Mouse (Mus musculus) heart, postnatal 4 days (tissue): ENCODE measurements around the gene Snip1. TPM values are rescaled to one million over a fixed set of nuclear protein-coding genes. Genes with fewer than 3 reads are reported as not detected.
A peak's percentile ranks its signal among the peaks of the same experiment; 100 is the strongest.

Source experiments
- DNase-seq: peaks from one replicate; pipeline ENCODE4 v3.0.0; 2021
- total RNA-seq, 2 experiments: library from RNA; stranded (reverse); gene quantifications; 2 replicates each; pipeline ENCODE4 v1.2.3; 2021

Gene Snip1
- total RNA-seq, 2 experiments from 2014 or later: 11.6 to 13.7 TPM

DNA sequence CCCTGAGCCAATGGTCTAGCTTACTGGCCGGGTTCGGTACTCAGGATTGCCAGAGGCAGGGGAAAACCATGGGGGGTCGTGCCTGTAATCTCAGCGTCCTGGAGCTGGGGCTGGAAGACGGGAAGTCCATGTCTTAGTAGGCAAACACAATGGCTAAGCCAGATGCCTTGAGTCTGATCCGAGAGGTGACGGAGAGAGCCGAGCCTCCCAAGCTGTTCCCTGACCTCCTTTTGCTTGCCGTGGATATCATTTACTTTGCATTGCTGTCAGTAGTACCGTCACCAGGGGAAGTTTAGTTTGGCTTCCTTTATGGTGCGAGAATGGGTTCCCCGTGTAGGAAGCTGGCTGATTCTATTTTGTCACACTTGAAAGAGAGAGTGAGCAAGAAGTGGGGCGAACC, 34.9 kb downstream of the Snip1 start:
- DNase-seq: no peak

DNA sequence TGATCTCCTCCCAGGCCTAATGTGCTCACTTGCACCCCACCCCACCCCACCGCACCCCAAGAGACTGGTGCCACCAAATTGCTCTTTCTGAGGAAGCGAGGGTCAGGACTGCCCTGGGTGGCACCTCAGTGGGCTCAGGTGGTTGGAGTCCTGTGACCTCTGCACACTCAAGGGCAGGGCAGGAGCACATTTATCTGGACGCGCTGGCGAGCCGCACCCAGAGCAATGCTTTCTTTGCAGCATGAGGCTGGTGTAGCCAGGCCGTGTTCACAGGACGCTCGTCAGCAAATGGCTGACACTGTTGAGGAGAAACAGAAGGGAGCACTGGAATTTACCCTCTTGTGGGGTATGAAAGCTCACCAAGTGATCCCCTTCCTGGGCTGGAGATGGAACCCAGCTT, 38.9 kb downstream of the Snip1 start:
- DNase-seq: no peak

DNA sequence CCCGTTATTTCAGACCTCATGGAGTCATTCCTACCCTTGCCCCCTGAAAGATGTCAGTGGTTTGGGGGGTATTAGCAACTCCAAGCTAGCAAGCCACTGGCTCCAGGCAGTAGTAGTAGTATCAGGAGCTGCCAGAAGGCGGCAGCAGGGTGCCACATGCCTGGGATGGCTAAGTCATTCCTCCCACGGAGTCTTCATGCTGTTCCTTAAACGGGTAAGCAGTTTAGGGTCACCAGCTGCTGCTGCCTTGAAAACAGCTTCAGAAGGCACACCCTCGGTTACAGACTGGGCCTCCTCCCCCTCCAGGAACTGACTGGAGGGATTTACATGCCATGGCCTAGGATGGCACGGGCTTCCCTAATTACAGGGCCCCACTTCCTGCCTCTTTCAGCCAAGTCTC, 48.2 kb downstream of the Snip1 start:
- DNase-seq: peak; percentile 89

DNA sequence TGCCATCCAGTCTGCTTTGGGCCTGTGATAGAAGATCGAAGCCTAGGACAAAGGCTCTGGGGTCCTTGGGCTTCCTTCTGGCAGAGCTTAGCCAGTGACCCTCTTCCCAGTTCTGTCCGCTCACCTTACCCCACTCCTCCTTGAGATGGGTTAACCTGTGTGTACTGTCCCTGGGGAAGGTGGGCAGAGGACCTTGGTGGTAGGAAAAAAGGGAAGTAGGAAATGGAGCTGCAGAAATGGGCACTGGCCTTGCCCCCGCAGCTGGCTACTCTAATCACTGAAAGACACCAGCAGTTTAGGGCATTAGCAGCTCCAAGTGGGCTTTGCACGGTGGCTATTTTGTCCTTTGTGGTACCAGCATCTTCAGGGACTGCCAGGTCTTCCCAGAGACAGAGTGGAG, 48.6 kb downstream of the Snip1 start:
- no peak for DNase-seq

DNA sequence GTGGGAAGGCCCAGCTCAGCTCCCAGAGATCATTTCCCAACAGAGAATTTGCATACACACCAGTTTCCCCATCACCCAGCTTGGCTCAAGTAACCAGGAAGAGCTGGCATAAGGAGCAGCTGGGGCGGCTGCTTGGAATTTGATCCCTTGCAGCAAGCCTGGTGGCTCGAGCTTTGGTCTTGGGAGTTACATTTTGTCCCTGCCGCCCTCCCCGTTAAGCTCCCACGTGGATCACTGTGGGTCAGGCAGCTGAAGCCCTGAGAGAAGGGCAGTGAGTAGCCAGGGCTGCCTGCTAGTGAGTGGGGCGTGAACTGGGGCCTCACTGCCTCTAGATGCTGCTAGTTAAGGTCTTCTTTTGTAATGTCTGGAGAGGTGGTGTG, 49.2 kb downstream of the Snip1 start:
- no peak for DNase-seq

DNA sequence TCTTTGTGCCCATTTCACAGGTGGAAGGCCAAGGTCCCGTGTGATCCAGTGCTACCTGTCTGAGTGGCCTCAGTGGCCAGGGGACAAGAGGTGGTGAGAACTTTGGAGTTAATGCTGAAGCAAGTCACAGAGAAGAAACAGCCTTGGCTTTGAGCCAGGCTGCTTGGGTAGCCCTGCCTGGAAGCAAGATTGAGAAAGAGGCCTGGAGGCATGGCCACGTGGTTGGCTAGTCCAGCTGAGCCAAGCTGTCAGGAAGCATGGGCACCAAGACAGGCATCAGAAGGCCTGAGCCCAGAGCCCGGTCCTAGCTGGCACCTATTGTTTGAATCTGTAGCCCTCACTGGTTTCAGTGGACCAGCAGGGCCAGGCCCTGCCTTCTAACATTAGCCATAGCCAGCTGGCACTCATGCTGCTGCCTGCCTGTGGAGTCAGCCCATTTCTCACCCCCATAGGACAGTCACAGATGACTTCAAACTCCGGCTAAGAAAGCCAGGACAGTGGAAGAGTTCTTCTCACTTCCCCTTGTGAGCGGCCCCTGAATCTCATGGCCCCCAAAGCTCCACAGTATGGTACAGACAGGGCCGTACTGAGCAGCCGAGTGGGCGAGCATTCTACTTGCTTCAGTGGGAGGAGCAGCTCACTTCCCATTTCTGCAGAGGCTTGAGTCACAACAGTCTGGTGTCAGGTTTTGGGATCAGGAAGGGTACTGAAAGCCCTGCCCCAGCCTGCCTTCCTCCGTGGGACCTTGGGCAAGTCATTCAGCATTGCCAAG, 49.8 kb downstream of the Snip1 start:
- DNase-seq: peak; percentile 44

DNA sequence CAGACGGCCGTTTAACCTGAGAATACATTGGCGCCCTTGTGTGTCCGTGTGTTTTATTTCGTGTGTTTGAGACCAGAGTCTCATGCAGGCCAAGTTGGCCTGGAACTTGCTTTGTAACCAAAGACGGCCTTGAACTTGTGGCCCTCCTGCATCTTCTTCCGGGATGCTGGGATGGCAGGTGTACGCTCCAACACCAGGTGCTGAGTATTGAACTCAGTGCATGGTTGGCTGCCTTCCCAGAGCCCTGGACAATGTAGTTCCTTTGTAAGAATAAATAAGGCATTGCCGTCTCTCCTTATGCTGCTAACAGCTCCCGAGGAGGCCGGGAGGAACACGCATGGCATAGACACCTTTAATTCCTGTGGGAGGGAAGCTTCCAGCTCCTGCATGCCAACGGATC, 50.5 kb downstream of the Snip1 start:
- no peak for DNase-seq

DNA sequence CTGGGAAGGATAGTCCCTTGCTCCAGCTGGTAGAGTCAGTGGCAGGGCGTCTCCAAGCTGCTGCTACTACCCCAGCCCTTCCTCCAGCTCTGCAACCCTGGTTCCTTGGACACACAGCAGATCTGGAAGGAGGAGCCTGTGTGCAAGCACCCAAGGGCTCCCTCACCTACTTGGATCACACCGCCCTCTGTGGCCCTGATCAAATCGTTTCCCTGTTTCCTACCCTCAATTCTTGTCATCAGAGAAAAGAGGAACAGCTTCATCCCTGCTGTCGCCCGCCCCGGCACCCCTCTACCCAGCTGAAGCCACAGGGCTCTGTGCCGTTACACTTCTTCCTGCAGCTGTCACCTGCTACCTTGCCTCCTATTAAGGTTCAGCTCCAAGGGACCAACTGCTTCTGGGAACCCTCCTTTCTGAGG, 51.4 kb downstream of the Snip1 start:
- DNase-seq: no peak

DNA sequence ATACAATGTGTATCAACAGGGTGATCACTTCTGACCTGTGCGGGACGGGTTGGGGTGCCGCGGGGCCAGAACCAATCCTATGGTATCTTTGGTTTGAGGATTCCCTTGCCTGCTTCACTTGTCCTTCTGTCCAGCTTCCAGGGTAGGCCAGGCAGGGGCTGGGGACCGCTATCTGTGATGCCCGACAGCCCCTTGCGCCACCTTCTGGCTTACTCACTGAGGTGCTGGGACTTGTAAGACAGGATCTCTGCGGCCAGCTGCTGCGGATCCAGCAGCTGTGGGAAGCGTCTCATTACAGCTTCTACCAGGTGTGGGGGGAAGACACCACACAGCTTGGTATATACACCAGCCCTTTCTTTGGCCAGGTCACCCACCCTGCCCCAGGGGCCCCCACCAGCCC, 52.6 kb downstream of the Snip1 start:
- DNase-seq: no peak

DNA sequence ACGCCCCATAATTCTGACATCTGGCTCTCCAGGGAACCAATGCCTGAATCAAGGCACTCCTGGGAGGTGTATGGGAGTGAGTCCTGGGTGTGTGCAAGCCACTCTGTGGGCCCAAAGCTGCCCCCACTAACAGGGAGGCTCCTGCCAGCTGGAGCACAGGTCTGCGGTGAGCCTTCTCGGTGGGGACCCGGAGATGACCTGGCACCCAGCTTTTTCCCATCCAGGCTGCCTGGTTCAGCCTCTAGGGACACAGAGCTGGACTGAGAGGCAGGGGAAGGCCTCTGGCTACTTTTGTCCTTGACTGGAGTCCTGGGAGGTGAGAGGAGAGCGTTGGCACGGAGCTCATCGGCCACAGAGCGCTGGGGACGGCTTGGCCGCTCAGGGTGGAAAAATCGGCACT, 53.2 kb downstream of the Snip1 start:
- DNase-seq: no peak

DNA sequence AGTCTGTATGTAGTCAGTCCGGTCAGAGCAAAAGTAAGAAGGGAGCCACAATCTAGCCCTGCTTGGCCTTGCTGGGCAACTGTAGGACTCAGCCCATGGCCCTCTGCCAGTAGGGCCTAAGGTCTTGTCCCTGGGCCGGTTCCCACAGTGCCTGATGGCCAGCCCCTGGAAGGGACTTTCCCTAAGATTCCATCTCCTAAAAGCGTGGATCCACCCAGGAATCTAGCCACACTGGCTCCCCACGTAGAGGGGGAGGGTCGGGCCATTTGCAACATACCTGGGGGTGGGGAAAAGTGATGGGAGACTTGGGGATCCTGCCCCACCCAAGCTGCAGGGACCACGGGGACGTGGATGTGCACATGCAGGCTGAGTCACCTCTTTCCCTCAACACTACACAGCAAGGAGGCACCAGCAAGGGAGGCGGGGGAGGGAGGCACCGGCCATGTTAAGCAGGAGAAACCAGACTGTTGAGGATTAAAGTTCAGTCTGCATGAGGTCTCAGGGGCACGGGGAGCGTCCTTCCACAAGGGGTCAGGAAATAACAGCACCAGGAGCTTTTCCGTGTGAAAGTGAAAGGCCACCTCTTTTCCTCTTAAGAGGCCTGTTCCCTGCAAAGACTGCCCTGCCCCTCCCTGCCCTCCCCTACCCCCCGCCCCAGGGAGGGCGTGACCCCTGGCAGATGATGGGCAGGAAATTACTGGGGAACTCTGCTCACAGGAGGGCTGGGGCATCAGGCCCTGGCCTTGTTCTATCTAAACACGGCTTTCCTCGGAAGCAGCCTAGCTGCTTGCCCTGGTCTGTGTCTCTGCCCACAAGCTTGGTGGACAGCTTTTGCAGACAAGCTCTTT, 56.2 kb downstream of the Snip1 start:
- DNase-seq: peak; percentile 45

DNA sequence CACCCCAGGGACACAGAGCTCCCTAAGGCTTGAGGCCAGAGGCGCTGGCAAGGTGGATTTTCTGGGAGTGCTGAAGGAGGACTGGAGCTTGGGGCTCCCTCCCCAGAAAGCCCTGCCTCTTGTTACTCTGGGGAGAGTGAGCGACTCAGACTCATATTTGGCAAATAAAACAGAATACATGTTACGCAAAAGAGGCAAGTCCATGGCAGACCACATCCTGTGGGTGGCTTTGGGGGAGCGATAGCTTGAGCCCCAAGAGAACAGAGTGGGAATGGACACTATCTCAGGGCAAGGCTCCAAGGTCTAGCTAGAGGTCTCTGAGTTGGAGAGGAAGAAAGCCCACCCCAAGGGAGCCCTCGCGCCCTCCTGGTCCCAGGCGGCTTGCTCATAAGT, 56.8 kb downstream of the Snip1 start:
- no peak for DNase-seq

Other genes with a start within 250 kb of the Snip1 start
- gene Yrdc, start 216.0 kb upstream of the Snip1 start, total RNA-seq: 10 to 100 TPM; 25.9 to 28.4 TPM
- gene 1110065P20Rik, start 215.5 kb upstream of the Snip1 start, total RNA-seq: 10 to 100 TPM; 29.8 to 35.6 TPM
- under 1 TPM in 1 of 2 experiments, not detected in 1; 0.11 TPM for gene Maneal, start 204.5 kb upstream of the Snip1 start, total RNA-seq
- gene Epha10, start 185.8 kb upstream of the Snip1 start, total RNA-seq: not detected
- gene 9930104L06Rik, start 129.6 kb upstream of the Snip1 start, total RNA-seq: 10 to 100 TPM in 1 of 2 experiments, 1 to 10 TPM in 1; 8.6 to 12.0 TPM
- gene Cdca8, start 127.4 kb upstream of the Snip1 start, total RNA-seq: 10 to 100 TPM; 57.9 to 58.8 TPM
- 1 to 10 TPM; 4.6 to 4.8 TPM for gene Rspo1, start 80.2 kb upstream of the Snip1 start, total RNA-seq
- 10 to 100 TPM; 39.9 to 44.3 TPM for gene Gnl2, start 50.1 kb upstream of the Snip1 start, total RNA-seq
- gene Dnali1, start 969 bp upstream of the Snip1 start, total RNA-seq: not detected
- 10 to 100 TPM; 38.3 to 40.8 TPM for gene Meaf6, start 18.5 kb downstream of the Snip1 start, total RNA-seq
- gene Zc3h12a, start 61.2 kb downstream of the Snip1 start, total RNA-seq: 1 to 10 TPM; 2.4 to 3.2 TPM